Comparison of ENCODE assay signal across 19 mouse cellular contexts in genomic region chr11:31867976-31868375, GRCm38 (mm10).
"Had no signal": no experiment of that assay in that cellular context is flagged by ENCODE, and none has a peak within 500 bp of the region (broad histone marks: within the 10 kb centered on the region; RNA-seq: fewer than 3 reads in every experiment).

No protein-coding gene starts in this region.

- H3K4me3 ChIP-seq: kidney, embryonic 15.5 days; limb, embryonic 12.5 days; limb, embryonic 15.5 days; lung, embryonic 15.5 days; midbrain, embryonic 12.5 days; myocyte; neural tube, embryonic 13.5 days had no signal

- H3K36me3 ChIP-seq: kidney, embryonic 15.5 days; limb, embryonic 12.5 days; limb, embryonic 15.5 days; lung, embryonic 15.5 days; midbrain, embryonic 12.5 days; neural tube, embryonic 13.5 days had no signal

- DNase-seq: kidney, adult 11 months; kidney, adult 8-10 months; kidney, postnatal 10 days; kidney, postnatal 36 days; left cerebral cortex, postnatal 4 days; lung, adult 18-20 months; lung, postnatal 10 days; lung, postnatal 36 days; thymus, adult 18-20 months; thymus, postnatal 36 days had no signal

- H3K4me2 ChIP-seq: kidney, embryonic 15.5 days; limb, embryonic 12.5 days; limb, embryonic 15.5 days; lung, embryonic 15.5 days; midbrain, embryonic 12.5 days; neural tube, embryonic 13.5 days had no signal

- H3K27ac ChIP-seq: kidney, embryonic 15.5 days; limb, embryonic 12.5 days; limb, embryonic 15.5 days; liver, embryonic 14.5 days; lung, embryonic 15.5 days; midbrain, embryonic 12.5 days; neural tube, embryonic 13.5 days had no signal

- ATAC-seq: midbrain, embryonic 16.5 days had no signal

- H3K9ac ChIP-seq: kidney, embryonic 15.5 days; limb, embryonic 12.5 days; limb, embryonic 15.5 days; liver, embryonic 14.5 days; lung, embryonic 15.5 days; midbrain, embryonic 12.5 days; neural tube, embryonic 13.5 days had no signal

- H3K9me3 ChIP-seq: kidney, embryonic 15.5 days; limb, embryonic 12.5 days; limb, embryonic 15.5 days; lung, embryonic 15.5 days; midbrain, embryonic 12.5 days; neural tube, embryonic 13.5 days had no signal

- H3K27me3 ChIP-seq: kidney, embryonic 15.5 days; limb, embryonic 12.5 days; limb, embryonic 15.5 days; lung, embryonic 15.5 days; midbrain, embryonic 12.5 days; neural tube, embryonic 13.5 days had no signal
